Mouse (Mus musculus) adrenal gland, adult 18-20 months (tissue): ENCODE measurements around the gene Esr1. TPM values are rescaled to one million over a fixed set of nuclear protein-coding genes. Genes with fewer than 3 reads are reported as not detected.
"Not testable (repeated sequence)": the region's sequence is repeated elsewhere in the genome, so short reads cannot be mapped to it uniquely, and the experiment has no call there.

Experiments used
- DNase-seq, 2 experiments: peaks; one replicate each; pipeline ENCODE4 v3.0.0; 2021 to 2022; ENCODE audit warnings: low spot score in 2 of 2
- long read RNA-seq, 2 experiments: library from polyadenylated mRNA; stranded (forward); transcript quantifications; one replicate each; pipeline ENCODE4 v2.0.0; 2021
- total RNA-seq, 2 experiments: library from RNA; stranded (reverse); gene quantifications; 1 replicate in 1 of 2; 2 replicates in 1 of 2; pipeline ENCODE4 v1.2.3; 2021

Esr1 gene
- 10 to 100 TPM; 19.7 to 28.7 TPM for total RNA-seq
- long read RNA-seq, experiment 1, partial matches to known transcripts: 2 of 3 reads
- long read RNA-seq, experiment 1, other reads (novel, unspliced or antisense): 0 of 3 reads
- long read RNA-seq, experiment 2, full-length matches to known transcripts: 1 of 21 reads
- long read RNA-seq, experiment 2, partial matches to known transcripts: 18 of 21 reads
- long read RNA-seq, experiment 2, other reads (novel, unspliced or antisense): 2 of 21 reads

DNA sequence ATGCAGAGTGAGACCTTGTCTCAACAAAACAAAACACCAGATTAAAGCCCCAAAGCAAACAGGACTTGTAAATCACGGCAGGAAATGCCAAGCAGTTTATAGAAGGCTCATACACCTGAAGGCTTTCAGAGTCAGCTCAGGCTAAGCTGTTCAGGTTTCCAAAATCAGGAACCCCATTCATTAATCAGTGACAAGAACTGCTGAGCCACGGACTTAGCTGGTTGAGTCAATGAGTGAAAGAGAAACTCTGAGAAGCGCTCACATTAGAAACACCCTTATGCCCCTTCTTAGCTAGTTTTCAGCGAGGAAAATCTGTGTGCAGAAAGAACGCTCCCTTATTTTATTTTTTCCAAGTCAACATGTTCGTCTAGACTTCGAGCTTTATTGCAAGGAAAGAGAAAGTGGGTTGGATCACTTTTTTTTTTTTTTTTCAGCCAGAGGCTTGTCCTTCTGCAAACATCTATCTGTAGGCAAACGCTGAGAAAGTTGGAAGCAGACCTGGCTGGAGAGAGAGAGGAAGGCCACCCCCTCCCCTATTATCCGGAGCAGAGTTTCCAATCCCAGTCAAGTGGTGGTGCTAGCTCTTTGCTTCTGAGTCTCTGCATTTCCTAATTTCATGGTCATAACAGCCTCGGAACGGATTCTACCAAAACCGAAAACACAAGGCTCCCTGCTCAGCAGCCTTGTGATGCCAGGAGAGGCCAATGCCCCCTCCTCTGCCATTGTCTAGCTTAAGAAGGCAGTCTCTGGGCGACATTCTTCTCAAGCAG is at the start of gene Esr1:
TSS of gene Esr1 (plus strand) at position 208 of the 770 bp plus-strand sequence.
- DNase-seq: no peak

- no peak for DNase-seq
Observed at GRCm38 (mm10) chr10:4565148-4565547, 46.2 kb upstream of the Esr1 start.

DNA sequence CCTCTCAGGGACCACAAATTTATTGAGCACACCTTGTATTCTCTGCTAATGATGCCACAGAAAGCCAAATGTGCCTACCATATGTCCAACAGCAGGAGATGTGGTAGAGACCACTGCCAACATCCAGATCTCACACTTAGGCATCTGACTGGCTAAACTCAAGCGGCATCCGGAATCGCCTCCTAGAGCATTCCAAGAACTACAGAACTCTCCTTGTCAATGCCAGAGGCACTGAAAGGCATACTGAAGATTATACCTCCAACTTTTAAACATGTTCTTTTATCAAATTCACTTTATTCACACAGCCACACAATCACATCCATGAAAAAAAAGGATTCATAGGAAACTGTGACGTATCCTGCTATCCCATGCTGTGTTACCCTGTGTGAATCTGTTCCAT is 40.6 kb upstream of the Esr1 start:
- no peak for DNase-seq

- no peak for DNase-seq
Observed at GRCm38 (mm10) chr10:4571304-4571703, 40.1 kb upstream of the Esr1 start.

- DNase-seq: no peak
Observed at GRCm38 (mm10) chr10:4581905-4582304, 29.5 kb upstream of the Esr1 start.

- DNase-seq: peak in 1 of 2 experiments; percentile 10
Observed at GRCm38 (mm10) chr10:4586691-4587090, 24.7 kb upstream of the Esr1 start.

DNA sequence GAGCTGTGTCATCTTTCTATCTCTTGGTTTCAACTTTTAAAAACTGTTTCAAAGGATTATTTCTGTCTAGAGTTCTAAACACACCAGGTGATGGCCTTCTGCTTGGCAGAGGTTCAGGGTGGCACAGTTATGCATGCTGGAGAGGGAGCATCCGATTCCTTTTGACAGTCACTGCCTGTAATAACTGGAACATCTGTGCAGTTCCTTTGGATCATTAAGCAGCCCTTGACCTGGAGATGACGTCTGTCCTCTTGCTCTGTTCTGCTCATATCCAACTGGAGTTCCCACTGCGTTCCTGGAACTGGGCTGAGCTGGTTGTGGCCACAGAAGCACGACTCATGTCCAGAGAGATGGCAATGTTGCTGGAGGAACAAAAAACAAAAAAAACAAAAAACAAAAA is 21.8 kb upstream of the Esr1 start:
- no peak for DNase-seq

- DNase-seq: no peak
Observed at GRCm38 (mm10) chr10:4590956-4591355, 20.4 kb upstream of the Esr1 start.

GRCm38 (mm10) chr10:4593828-4594227 is 17.6 kb upstream of the Esr1 start:
- no peak for DNase-seq

GRCm38 (mm10) chr10:4597211-4597610 is 14.2 kb upstream of the Esr1 start:
- DNase-seq: no peak

- peak; percentile 62 to 76 for DNase-seq
Observed at GRCm38 (mm10) chr10:4598244-4598842, 13.1 kb upstream of the Esr1 start.

GRCm38 (mm10) chr10:4598916-4599315 is 12.5 kb upstream of the Esr1 start:
- no peak for DNase-seq

DNA sequence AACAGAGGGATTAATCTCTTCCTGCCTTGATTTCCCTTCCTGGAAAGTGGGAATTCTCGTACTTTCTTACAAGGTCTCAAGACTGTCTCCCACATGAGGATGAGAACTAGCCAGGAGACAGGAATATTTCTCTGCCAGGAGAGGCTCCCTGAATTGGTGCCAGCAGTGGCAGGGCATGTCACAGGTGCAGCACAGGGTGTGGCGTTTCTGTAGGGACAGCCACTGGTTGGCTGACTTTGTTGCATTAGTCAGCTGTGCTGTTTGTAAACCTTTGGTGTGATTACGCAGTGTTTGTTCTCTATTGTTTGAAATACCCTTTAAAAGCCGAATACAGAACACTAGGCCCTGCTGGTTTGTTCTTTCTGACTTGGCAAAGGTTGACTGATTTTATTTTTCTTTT is 11.8 kb upstream of the Esr1 start:
- no peak for DNase-seq

- DNase-seq: no peak
Observed at GRCm38 (mm10) chr10:4600796-4601474, 10.5 kb upstream of the Esr1 start.

GRCm38 (mm10) chr10:4601612-4602011 is 9.8 kb upstream of the Esr1 start:
- not testable (repeated sequence) for DNase-seq

DNA sequence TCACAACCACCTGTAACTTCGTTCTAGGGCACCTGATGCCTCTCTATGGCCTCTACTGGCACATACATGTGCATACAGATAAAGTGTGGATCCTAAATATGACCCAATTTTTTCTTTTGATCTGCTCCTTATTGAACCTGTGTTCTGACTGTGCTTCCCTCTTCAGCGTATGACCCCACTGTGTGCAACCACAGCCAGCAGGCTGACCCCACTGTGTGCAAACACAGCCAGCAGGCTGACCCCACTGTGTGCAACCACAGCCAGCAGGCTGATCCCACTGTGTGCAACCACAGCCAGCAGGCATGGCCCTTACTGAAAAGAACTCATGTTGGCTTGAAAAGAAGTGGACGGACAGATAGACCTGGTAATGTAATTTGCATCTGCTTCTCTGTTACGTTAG is 8.9 kb upstream of the Esr1 start:
- DNase-seq: no peak

DNA sequence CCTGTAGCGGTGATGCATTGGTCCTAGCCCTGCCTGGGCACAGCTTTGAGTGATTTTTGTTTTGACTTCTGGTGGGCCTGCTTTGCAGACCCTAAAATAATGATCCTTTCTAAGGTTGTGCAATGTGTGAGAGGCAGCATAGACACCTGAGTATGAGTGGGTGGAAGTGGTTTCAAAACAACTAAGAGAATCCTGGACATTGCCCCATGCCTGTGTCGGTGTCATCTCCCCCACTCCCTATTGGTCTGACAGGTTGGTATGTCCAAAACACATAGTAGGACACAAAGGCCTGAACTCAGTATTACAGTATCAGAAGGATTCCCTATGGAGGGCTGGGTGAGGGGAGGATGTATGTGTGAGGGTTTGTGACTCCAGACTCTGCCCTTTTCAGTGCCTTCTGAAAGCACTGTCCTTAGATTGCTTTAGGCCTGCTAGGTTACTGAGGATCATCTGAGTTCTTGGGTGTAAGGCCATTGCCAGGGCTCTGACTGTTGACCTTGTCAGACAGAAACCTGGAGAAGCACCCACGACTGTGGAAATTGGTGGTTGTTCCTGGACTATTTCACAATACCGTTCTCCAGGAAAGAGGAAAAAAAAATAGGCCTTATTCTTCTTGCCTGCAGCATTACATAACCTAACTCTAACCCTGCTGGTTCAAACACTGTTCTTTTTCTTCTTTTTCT is 6.7 kb upstream of the Esr1 start:
- no peak for DNase-seq

GRCm38 (mm10) chr10:4610234-4610633 is 1.2 kb upstream of the Esr1 start:
- no peak for DNase-seq

- DNase-seq: peak in 1 of 2 experiments; percentile 48
Observed at GRCm38 (mm10) chr10:4612313-4613036, 1.1 kb downstream of the Esr1 start.

GRCm38 (mm10) chr10:4618026-4618425 is 6.6 kb downstream of the Esr1 start:
- peak in 1 of 2 experiments; percentile 12 for DNase-seq
